Mouse (Mus musculus) cerebellum, adult 8-10 months (tissue): ENCODE measurements around the gene Rom1.
"Not testable (repeated sequence)": the region's sequence is repeated elsewhere in the genome, so short reads cannot be mapped to it uniquely, and the experiment has no call there.

ENCODE experiments used
- DNase-seq: peaks from one replicate; pipeline ENCODE4 v3.0.0; 2022

Rom1 gene

GRCm38 (mm10) chr19:8941515-8942217 is 12.5 kb upstream of the Rom1 start, which contains the start of gene Mta2:
Gene Mta2 (plus strand): TSS chr19:8941875.
- DNase-seq: peak; percentile 97

GRCm38 (mm10) chr19:8941136-8941514 is 12.0 kb upstream of the Rom1 start:
- no peak for DNase-seq

- peak; percentile 47 for DNase-seq
Measured at GRCm38 (mm10) chr19:8940526-8941133, 11.5 kb upstream of the Rom1 start.

GRCm38 (mm10) chr19:8936736-8937135 is 7.6 kb upstream of the Rom1 start:
- no peak for DNase-seq

GRCm38 (mm10) chr19:8930771-8931170 is 1.6 kb upstream of the Rom1 start:
- no peak for DNase-seq

GRCm38 (mm10) chr19:8930117-8930516 is 961 bp upstream of the Rom1 start:
- no peak for DNase-seq

GRCm38 (mm10) chr19:8928689-8929223 is 400 bp downstream of the Rom1 start:
- no peak for DNase-seq

- DNase-seq: no peak
Measured at GRCm38 (mm10) chr19:8927891-8928525, 1.1 kb downstream of the Rom1 start.

GRCm38 (mm10) chr19:8926766-8927165 is 2.4 kb downstream of the Rom1 start:
- DNase-seq: no peak

- no peak for DNase-seq
Measured at GRCm38 (mm10) chr19:8921741-8922140, 7.4 kb downstream of the Rom1 start.

GRCm38 (mm10) chr19:8920836-8921291 is 8.3 kb downstream of the Rom1 start:
- no peak for DNase-seq

GRCm38 (mm10) chr19:8920073-8920736 is 9.0 kb downstream of the Rom1 start, which contains the start of gene B3gat3:
Gene B3gat3 (plus strand): TSS chr19:8920374.
- DNase-seq: peak; percentile 94

GRCm38 (mm10) chr19:8919684-8920072 is 9.5 kb downstream of the Rom1 start:
- DNase-seq: no peak

GRCm38 (mm10) chr19:8919000-8919399 is 10.2 kb downstream of the Rom1 start:
- no peak for DNase-seq

GRCm38 (mm10) chr19:8914212-8914611 is 14.9 kb downstream of the Rom1 start:
- DNase-seq: no peak

- DNase-seq: no peak
Measured at GRCm38 (mm10) chr19:8911810-8912209, 17.3 kb downstream of the Rom1 start.

GRCm38 (mm10) chr19:8908531-8908930 is 20.6 kb downstream of the Rom1 start:
- no peak for DNase-seq

GRCm38 (mm10) chr19:8903412-8903811 is 25.7 kb downstream of the Rom1 start:
- no peak for DNase-seq

- no peak for DNase-seq
Measured at GRCm38 (mm10) chr19:8899079-8899478, 30.1 kb downstream of the Rom1 start.

- DNase-seq: no peak
Measured at GRCm38 (mm10) chr19:8898576-8898975, 30.6 kb downstream of the Rom1 start.

GRCm38 (mm10) chr19:8897865-8898495 is 31.2 kb downstream of the Rom1 start, which contains the start of gene Ganab:
Gene Ganab (plus strand): TSS chr19:8898071.
- peak; percentile 93 for DNase-seq

- DNase-seq: not testable (repeated sequence)
Measured at GRCm38 (mm10) chr19:8897211-8897864, 31.8 kb downstream of the Rom1 start.
